Mouse (Mus musculus) right cerebral cortex, postnatal 4 days (tissue): Measurements from ENCODE around the gene Dzip1.

Source experiments
- DNase-seq: peaks from one replicate; pipeline ENCODE4 v3.0.0-alpha.2; 2022

Dzip1 gene

DNA sequence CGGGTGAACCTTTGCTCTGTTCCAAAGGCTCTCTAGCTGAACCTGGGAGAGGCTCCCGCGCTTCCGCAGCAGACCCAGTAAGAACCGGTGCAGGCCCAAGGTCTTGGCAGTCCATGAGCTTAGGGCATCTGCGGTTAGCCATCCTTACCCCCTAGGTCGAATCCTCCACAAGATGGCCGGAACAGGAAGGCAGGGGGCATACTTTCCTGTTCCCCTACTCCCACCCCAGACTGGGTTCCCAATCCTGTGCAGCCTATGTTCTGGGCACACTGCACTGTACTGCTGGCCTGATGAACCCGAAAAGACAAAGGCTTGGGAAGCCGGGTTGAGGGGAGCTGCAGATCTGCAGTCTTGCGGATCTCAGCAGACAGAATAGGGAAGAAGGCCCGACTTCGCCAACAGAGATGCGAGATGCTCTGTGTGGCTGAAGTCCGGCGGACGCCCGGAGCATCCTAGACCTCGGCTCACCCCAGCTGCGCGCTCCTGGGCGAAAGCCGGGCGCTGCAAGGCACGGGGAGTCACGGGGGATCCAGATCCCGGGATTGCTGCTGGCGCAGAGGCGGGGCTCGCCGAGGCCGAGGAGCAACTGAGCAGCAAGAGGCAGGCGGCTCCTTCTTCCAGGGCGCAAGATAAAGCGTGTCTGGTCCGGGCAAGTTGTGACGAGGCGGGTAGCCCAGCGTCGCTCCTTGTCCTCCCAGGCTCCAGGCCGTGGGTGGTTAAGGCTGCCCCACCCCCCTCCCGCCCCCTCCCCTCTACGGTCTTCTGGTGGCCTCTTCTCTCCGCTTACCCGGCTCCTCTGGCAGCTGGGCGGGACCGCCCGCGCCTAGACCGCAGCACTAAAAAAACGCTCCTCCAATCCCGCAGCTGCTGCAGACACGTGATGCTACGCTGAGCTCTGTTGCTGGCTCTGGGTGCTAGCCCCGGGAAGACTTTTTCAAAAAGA, at the start of gene Dzip1:
Dzip1 (minus strand) TSS at position 788 of the 943 bp plus-strand sequence.
- peak; percentile 73 for DNase-seq

DNA sequence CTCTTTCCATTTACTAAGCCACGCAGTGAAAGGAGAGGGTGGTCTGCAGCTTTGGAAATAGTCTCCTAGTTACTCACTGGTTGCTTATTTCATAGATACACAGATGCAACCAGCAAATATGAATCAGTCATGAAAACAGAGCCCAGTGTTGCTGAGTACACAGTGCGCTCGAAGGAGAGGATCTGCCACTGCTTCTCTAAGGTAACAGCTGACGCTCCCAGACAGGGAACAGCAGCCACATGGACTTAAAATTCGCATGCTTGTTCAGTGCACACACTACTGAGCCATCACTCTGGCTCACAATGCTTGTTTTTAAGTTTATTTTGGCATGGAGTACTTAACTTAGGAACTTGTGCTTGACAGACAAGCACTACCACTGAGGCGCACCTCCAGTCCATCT, 47.0 kb upstream of the Dzip1 start:
- DNase-seq: no peak

DNA sequence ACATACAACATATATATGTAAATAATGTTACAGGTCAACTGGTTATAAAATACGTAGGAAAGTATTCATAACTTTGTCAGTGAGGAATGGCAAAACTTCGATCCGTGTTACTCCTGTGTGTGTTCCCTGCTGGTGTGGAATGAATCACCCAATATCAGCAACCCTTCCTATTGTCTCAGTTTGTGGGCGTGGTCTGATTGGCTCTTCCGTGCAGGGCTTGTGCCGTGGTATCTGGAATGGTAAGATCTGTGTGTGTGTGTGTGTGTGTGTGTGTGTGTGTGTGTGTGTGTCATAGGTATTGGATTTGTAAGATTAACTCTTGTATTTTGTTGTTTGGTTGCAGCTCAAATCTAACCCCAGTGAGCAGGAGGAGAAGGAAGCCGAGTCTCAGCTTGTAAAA, 42.4 kb upstream of the Dzip1 start:
- no peak for DNase-seq

DNA sequence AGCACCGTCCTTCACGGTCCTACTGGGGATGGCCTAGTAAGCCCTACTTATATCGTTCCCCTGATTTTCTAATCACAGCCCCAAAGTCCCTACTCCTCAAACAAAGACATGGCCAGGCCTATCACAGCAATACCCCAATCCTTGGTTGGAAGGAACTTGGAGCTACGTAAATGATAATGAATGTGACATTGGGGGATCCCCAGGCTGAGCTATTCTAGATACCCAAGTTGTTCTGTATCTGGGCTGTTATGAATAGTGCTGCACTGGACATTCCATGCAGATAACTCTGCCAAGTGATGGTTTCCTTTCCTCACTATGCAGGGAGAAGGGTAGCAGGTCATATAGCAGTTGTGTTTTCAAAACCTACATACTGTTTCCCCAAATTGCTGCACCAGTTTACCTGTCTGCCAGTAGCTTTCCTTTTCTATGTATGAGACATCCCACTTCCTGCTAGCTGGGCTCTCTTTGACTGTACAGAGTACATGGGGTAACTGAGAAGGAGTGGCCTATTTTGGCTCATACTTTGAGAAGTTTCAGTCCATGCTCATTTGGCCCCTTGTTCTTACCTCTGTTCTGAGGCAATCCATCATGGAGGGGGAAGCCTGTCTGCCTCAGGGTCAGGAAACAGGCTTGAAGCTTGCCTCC, 40.2 kb upstream of the Dzip1 start:
- no peak for DNase-seq

DNA sequence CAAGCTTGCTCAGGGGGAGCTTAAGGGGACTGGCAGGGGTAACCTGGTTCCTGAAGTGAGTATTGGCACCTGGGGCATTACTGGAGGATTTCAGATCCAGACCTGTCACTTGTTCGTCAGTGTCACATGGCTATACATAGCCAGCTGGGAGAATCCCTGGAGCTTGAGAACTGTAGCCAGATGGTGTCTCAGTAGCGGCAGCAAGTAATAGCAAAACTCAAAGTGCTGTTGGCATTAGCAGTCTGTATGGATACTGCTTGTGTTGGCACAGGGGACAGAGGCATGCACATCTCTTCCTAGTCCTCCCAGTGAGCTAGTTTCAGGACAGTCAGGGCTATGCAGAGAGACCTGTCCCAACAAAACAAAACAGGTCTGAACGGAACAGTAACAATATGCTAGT, 32.8 kb upstream of the Dzip1 start:
- DNase-seq: no peak

DNA sequence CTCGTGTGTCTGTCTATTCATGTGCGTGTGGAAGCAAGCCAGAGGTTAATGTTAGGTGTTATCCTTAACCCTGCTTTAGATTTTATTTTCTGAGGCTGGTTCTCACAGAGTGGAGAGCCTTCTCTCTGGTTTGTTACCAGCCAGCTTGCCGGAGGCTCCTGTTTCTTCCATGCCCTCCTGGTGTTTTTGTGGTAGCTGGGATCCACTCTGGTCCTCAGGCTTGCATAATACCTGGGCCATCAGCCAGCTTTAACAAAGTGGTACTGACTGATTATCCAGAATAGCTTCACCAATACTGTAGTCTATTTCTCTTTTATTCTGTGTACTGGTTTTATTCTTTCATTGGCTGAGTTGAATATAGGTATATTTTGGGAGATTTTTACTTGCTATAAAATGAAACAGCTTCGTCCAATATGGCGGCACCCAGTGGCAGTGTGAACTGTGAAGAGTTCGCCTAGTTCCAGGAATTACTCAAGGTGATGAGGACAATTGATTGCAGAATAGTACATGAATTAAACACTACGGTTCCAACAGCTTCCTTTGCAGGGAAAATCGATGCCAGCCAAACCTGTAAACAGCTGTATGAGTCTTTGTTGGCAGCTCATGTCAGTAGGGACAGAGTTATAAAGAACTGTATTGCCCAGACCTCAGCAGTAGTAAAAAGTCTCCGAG, 26.8 kb upstream of the Dzip1 start:
- no peak for DNase-seq

DNA sequence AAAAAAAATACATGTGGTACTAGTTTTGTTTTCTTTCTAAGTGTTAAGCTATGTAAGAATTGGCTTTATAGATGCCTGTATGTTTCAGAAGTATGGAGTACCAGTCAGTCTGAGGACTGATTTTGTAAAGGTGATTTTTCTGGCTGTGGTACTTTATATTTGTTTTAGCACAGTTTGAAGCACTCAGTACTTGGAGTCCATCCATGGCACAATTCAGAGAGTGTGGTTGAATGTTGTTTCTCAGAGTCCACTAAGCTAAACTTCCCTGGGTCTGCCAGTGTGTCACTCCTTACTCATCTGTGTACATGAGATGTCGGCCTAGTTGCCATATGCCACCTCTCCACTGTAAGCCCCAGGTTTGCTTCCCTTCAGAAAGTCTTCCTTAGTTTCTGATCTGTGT, 23.6 kb upstream of the Dzip1 start:
- DNase-seq: no peak

DNA sequence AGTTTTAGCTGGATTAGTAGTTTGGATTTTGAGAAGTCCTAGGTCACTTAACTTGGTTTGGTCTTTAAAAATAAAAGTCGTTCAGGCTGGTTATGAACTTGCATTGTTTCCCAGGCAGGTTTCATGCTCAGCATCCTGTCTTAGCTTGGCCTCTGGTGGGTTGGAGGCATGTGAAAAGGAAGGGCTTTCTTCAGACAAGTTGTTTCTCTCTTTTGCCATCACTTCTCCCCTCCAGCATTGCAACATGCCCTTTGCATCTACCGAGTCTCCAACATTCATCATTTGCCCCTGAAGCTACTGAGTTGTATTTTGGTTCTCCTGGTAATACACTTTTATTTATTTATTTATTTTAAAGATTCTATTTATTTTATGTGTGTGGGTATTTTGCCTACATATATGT, 19.4 kb upstream of the Dzip1 start:
- DNase-seq: no peak

DNA sequence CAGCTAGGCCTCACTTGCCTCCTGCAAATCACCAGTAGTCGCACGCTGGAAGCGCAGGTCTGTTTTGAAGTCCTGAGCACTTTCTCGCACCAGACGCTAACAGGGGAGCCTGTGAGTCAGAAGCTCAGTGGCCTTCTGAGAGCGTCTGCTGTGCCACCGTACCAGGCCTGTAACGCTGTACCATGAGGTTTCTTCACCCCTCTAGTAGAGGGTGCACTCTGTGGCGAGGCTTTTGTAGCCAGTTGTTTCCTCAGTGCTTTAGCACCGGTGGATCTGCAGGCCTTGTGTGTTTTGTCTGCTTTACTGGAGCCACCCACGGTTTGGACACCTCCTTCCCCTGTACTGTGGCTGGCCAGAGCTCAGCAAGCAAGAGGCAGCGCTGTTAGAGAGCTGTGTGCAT, 16.8 kb upstream of the Dzip1 start:
- DNase-seq: no peak

DNA sequence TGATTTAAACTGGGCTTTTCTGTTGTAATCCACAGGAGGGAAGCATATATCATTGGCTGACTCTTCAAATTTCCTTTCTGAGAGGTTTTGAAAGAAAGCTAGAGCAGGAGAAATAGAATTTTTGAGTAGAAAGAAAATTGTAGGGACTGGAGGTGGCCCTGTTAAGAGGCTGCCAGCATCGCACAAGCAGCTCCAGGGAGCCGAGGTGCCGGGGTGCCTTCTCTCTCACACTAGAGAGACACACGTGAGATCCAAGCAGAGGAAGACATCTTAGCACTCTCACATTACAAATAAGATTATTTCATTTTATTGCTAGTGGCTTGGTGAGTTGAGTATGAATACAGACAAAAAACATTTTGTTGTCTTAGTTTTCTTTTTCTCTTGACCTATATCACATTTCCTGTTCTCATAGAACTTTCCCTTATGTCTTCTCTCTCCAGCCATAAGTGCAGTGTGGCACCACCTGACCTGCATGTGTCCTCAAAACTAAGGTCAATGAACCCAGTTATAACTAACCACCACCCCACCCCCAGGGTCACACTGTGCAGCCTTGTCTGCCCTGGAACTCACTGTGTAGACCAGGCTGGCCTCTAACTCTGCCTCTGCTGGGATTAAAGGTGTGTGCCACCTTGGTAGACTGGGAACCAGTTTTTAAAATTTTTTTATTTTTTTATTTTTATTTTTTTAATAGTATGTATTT, 15.7 kb upstream of the Dzip1 start:
- DNase-seq: no peak

DNA sequence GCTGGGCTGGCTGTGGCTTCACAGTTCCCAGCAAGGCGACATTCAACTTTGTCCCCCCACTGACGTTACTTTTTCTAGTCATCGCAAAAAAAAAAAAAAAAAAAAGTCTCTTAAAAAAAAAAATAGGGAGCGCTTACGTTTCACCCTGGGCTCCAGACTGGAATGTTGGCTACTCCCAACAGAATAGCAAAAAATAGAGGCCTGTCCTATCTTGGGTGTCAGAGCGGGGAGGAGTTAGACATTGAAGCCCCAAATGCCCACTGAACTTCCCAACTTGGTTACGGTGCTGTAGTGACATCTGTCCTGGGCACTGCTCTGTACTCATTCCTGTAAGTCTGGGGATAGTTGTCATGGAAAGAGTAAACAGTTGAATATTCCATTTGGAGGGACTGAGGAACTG, 13.3 kb upstream of the Dzip1 start:
- DNase-seq: no peak

DNA sequence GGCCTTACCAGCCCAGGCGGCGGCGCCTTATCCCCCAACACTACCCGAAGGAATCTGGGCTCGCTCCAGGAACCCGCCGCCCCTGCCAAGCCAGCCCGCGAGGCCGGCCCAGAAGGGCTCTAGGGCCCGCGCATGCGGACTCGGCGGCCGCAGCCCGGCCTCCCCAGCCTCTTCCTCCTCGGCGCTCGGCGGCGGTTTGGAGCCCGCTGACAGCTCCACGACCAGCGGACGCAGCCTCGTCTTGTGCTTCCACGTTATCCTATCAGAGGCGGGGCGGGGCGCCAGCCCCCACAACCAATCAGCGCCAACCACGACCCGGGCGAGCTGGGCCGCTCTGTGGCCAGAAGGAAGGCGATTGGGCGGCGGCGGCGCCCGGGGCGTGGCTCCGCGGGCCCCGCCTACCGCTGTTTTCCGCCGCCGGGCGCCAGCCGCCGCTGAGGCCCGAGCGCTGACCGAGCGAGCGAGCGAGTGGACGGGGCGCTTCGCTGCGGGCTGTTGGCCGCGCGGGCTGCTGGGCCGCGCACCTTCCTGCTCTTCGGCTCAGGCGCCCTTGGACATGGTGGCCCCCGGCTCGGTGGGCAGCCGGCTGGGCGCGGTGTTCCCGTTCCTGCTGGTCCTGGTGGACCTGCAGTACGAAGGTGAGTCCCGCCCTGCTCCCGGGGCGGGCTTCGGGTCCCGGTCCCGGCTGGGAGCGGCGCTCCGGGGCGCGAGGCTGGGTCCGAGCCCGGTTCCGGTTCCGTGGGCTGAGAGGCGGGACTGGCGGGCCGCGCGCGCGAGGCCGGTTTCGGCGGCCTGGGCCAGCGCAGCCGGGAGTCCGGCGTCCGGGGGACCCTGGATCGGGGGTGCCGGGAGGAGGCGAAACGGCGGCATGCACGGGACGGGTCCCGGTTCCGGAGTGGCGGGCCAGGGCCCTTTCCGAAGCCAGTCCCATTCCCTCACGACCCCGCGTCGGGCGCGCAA, 12.6 kb upstream of the Dzip1 start, which contains the start of gene Dnajc3:
Dnajc3 (plus strand) TSS at position 444 of the 960 bp plus-strand sequence.
- peak; percentile 99 for DNase-seq

DNA sequence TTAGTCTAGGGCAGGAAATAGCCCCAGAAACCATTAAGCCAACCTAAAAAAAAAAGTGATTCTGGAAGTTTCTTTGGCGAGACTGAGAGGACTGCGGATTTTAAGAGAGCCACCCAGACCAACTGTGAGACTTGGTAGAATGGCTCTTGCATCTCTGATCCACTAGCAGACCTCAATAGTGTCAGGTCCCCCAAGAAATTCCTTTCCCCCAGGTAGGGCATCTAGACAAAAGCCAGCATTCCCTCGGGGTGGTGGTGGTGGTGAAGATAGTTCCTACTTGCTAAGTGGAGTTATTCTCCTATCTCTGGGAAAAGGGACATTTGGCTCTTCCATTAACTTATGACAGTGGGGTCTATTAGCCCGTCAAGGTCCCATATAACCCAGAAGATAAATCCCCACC, 11.7 kb upstream of the Dzip1 start:
- DNase-seq: no peak

DNA sequence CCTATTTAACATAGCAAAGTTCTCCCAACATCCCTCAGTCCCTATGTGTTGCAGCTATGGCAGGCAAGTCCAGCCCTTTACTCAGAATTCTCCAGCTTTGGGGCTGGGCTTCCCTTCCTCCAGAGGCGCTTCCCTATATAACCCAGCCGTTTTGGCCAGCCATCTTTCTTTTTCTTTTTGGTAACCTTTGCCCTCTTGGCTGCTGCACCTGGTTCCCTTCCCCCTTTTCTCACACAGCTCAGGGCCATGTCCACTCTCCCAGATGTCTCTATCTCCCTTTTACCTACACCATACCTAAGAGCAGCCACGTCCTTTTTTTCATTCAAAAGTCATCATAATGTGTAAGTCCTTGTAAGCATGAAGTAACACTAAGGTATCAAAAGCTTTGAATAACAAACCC, 11.0 kb upstream of the Dzip1 start:
- DNase-seq: no peak

DNA sequence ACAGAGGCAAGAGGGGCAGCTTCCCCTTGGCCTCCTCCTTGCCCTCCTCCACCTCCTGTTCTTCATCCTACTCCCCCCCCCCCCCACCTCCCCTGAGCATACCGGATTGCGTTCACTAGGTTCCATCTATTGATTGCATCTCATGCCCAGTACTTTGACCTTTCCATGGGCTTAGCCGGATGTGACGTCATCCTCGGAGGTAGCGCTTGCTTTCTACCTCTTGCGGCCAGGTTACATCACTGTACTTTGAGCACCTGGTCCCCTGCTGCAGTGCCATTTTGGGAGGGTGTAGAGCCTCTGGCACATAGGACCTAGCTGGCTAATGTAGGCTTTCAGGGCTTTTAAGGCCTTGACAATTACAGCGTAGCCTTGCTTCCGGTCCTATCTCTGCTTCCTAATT, 9.4 kb upstream of the Dzip1 start:
- no peak for DNase-seq

DNA sequence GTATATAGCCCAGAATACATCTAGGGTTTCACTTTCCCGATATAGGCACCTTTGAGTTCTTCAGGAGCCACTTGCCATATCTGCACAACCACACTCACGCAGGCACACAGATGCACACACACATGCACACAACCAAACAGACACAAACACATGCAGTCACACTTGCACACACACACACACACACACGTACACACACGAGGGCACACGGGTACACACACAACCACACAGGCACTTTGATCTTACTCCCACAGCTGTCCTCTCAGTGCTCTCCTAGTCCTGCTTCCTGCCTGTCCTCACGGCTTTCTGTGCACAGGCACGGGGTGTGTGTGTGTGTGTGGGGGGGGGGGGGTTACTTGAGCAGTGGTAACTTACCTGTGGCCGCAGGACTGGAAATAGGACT, 7.7 kb upstream of the Dzip1 start:
- no peak for DNase-seq

DNA sequence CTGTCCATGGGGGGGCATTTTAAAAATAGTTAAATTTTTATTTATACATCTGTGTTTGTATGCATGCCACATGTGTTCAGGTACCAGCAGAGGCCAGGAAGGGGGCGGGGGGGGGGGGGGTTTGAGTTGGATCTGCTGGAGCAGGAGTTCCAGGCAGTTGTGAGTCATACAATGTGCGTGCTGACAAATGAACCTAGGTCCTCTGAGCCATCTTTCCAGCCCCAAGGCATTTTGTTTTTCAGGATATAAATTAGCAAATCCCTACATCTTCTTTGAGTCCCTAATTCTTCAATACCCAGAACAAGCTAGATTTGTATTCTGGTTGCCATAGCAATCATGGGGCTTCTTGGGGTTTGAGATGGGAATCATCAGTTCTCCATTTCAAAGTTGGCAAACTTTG, 5.9 kb upstream of the Dzip1 start:
- DNase-seq: no peak

DNA sequence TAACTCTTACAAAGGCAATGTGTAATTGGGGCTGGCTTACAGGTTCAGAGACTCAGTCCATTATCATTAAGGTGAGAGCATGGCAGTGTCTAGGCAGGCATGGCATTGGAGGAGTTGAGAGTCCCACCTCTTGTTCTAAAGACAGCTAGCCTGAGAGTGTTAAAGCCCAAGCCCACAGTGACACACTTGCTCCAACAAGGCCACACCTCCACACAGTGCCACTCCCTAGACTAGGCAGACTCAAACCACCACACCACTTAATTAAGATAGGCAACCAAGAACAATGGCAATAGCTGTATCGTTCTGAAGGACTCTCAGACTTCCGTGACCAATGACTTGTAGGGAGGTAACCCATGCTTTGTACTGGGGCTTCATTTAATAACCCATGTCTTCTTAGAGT, 5.5 kb upstream of the Dzip1 start:
- DNase-seq: no peak

DNA sequence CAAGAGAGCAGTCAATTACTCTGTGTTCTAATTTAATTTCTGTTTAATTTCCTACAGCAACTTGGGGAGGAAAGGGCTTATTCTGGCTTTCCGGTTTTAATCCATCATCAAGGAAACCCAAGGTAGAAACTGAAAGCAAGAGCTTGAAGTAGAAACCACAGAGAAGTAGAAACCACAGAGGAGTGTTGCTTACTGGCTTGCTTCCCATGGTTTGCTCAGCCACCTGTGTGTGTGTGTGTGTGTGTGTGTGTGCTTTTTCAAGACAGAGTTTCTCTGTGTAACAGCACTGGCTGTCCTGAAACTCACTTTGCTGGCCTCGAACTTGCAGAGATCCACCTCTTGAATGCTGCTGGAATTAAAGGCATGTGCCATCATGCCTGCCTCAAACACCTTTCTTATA, 4.5 kb upstream of the Dzip1 start:
- DNase-seq: no peak

DNA sequence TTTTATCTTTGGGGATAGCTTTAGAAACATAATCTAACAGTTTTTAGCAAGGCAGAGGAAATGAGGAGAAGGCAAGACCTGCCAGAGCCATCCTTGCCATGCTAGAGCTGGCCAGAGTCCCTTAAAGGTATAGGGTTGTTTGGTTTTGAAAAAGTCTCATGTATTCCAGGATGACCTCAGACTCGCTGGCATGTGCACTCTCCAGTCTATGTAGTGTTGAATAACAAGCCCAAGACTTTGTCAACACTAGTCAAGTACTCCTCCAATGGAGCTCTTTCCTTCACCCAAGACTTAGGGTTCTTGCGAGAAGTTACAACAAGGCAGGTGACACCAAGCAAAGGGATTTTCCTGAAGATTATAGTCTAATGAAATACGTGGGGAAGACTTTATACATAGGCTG, 3.3 kb upstream of the Dzip1 start:
- no peak for DNase-seq

DNA sequence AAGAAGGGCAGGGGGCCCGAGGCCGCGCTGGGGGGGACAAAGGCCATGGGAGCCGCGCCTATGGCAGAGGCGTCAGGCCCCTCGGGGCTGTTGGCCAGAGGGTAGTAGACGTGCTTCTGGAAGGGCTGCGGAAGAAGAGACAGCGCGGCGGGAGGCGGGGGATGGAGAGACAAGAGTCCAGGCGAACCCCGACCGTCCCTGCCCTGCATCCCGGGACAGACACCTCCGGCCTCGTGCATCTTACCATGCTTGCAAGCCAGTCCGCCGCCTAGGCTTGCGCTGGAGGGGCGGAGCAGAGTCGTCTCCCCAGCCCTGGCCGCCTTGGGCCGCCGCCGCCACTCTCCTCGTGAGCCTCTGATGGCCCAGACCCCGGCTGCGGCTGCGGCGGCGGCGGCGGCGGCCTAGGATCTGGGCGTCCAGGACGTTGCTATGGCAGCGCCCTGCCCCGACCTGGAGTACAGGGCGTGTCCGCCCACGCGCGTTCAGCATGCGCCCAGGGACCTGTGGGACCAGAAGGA, 2.5 kb downstream of the Dzip1 start:
- DNase-seq: peak; percentile 37

DNA sequence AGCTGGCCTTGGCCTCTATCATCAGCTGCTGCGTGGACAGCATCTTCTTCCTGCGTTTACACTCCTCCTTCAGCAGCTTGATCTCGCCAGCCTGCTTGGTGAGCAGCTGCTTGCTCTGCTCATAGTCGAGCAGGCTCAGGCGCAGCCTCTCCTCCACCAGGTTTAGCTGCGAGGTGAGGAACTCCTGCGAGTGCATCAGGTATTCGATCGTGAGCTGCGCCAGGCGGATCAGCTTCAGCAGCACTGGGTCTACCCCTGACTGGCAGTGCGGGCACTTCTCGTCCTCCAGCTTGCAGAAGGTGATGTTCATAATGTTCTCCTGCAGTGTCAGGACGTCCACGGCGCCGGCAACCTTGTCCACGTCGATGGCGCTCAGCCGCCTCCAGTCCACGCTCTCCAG, 3.0 kb downstream of the Dzip1 start:
- DNase-seq: peak; percentile 18
